Mouse (Mus musculus) heart, adult 2 months (tissue): ENCODE measurements around the gene Padi2.

Experiments
- CTCF ChIP-seq: fragments of 200-600 bp; IDR thresholded peaks from 2 replicates; pipeline ENCODE4 v1.8.1; 2022; ENCODE audit warnings: antibody characterized with exemption, mild to moderate bottlenecking, moderate library complexity
- POLR2A ChIP-seq: fragments of 200-500 bp; IDR thresholded peaks from 2 replicates; pipeline ENCODE4 v1.6.1; 2011; ENCODE audit warnings: mild to moderate bottlenecking, low read depth, low read length, control low read depth; ENCODE audit not compliant: insufficient read depth

GRCm38 (mm10) chr4:140917451-140917850, 11.3 kb downstream of the Padi2 start:
- no peak for TF ChIP-seq POLR2A
- TF ChIP-seq CTCF: no peak
